Mouse (Mus musculus) liver, adult 2 months (tissue): ENCODE data around the gene Scn1b. TPM values are rescaled to one million over a fixed set of nuclear protein-coding genes. Genes with fewer than 3 reads are reported as not detected.

Experiments
- DNase-seq: peaks from one replicate; pipeline ENCODE4 v3.0.0-alpha.2; 2011; ENCODE audit warnings: low read depth, low spot score; ENCODE audit errors: extremely low read depth
- H3K27ac ChIP-seq: fragments of 200-500 bp; replicated peaks from 2 replicates; pipeline ENCODE4 v1.5.1; 2012; ENCODE audit warnings: low read depth, mild to moderate bottlenecking, control low read depth, inconsistent platforms, low read length; ENCODE audit not compliant: insufficient read depth
- H3K27me3 ChIP-seq: fragments of 200-500 bp; 2 replicates; pipeline ENCODE4 v1.6.1; 2012; ENCODE audit warnings: mild to moderate bottlenecking, moderate library complexity, low read length, inconsistent platforms; ENCODE audit not compliant: control insufficient read depth, insufficient read depth
- H3K36me3 ChIP-seq: fragments of 200-500 bp; 2 replicates; pipeline ENCODE4 v1.6.1; 2012; ENCODE audit warnings: low read length, inconsistent platforms; ENCODE audit not compliant: control insufficient read depth, insufficient read depth
- H3K4me1 ChIP-seq: fragments of 200-500 bp; 2 replicates; pipeline ENCODE4 v1.6.1; 2011; ENCODE audit warnings: low read length; ENCODE audit not compliant: control insufficient read depth, insufficient read depth
- H3K4me3 ChIP-seq: fragments of 200-500 bp; 2 replicates; pipeline ENCODE4 v1.5.1; 2011; ENCODE audit warnings: low read depth, mild to moderate bottlenecking, control low read depth, low read length, moderate library complexity; ENCODE audit not compliant: insufficient read depth
- H3K79me2 ChIP-seq: fragments of 200-500 bp; 2 replicates; pipeline ENCODE4 v1.6.1; 2012; ENCODE audit warnings: inconsistent platforms, mild to moderate bottlenecking, low read length, moderate library complexity; ENCODE audit not compliant: control insufficient read depth, insufficient read depth
- H3K9ac ChIP-seq: fragments of 200-500 bp; 2 replicates; pipeline ENCODE4 v1.6.1; 2012; ENCODE audit warnings: low read depth, mild to moderate bottlenecking, control low read depth, inconsistent platforms, low read length
- CTCF ChIP-seq: fragments of 200-500 bp; IDR thresholded peaks from 2 replicates; pipeline ENCODE4 v1.5.1; 2011; ENCODE audit warnings: low read depth, low read length, control low read depth
- POLR2A ChIP-seq: fragments of 200-500 bp; IDR thresholded peaks from 2 replicates; pipeline ENCODE4 v1.6.1; 2011; ENCODE audit warnings: low read length, control low read depth; ENCODE audit not compliant: insufficient read depth; ENCODE audit errors: extremely low read depth
- WGBS: fragments of 180-500 bp; shearing (Covaris S2); methylation state at CpG from one replicate; pipeline ENCODE4 v1.1.7; 2018; 5-methylcytosine and 5-hydroxymethylcytosine counted together
- polyA plus RNA-seq: library from polyadenylated mRNA; depleted of rRNA; stranded (reverse); fragments of >200 nt; gene quantifications from 2 replicates; pipeline ENCODE4 v1.2.3, GENCODE M21; 2012
- total RNA-seq: library from RNA; depleted of rRNA; stranded (reverse); fragments of >200 nt; gene quantifications from 2 replicates; pipeline ENCODE4 v1.2.3, GENCODE M21; 2014

Gene Scn1b
- total and polyA plus RNA-seq, 2 experiments = 2.4 to 7.1 TPM

GRCm38 (mm10) chr7:31145596-31146160 is 18.9 kb upstream of the Scn1b start:
- WGBS = 21% methylated on average over 12 of the region's 12 CpGs
- TF ChIP-seq CTCF = no peak
- TF ChIP-seq POLR2A = no peak
- DNase-seq = peak; percentile 57
- Histone ChIP-seq H3K4me3 (no peak overlapping the region), H3K27ac (no peak overlapping the region), H3K9ac (no peak overlapping the region), H3K36me3 (peaks cover 10% of the 10 kb centered on the region; the same call in 1 of the 2 replicates), H3K4me1 (peaks cover 11% of the 10 kb centered on the region), H3K79me2 (peaks cover 15% of the 10 kb centered on the region; the same call in 1 of the 2 replicates), H3K27me3 (no peaks in the 10 kb centered on the region)

DNA sequence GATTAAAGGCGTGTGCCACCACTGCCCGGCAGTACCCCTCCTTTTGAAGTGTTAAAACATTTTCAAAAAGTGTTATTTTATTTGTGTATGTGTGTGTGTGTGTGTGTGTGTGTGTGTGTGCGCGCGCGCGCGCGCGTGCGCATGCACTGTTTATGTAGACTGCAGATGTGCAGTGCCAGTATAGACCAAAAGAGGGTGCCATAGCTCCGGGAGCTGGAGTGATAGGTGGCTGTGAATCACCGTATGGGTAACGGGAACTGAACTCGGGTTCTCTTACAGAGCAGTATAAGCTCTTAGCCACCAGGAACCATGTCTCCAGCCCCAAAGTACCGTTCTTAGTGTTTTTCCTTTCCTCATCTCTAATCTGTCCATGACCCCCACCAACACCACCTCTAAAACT is 18.1 kb upstream of the Scn1b start:
- WGBS = 96% methylated on average over 16 of the region's 16 CpGs

GRCm38 (mm10) chr7:31140941-31141340 is 14.1 kb upstream of the Scn1b start:
- Histone ChIP-seq H3K27ac (no peak overlapping the region), H3K9ac (no peak overlapping the region), H3K36me3 (peaks cover 27% of the 10 kb centered on the region), H3K4me1 (0 out of 2 replicates have a peak, but pooled peaks cover under 1% of the 10 kb centered on the region), H3K27me3 (no peaks in the 10 kb centered on the region), H3K4me3 (no peak overlapping the region), H3K79me2 (no peaks in the 10 kb centered on the region)
- WGBS = 89% methylated on average over 10 of the region's 10 CpGs
- TF ChIP-seq POLR2A (no peak), CTCF (no peak)
- no peak for DNase-seq

More for the DNA sequence above, 18.1 kb upstream of the Scn1b start:
- Histone ChIP-seq H3K36me3 (peaks cover 10% of the 10 kb centered on the region; the same call in 1 of the 2 replicates), H3K4me1 (peaks cover 8% of the 10 kb centered on the region), H3K79me2 (peaks cover 10% of the 10 kb centered on the region; the same call in 1 of the 2 replicates), H3K27me3 (no peaks in the 10 kb centered on the region), H3K4me3 (no peak overlapping the region), H3K9ac (no peak overlapping the region), H3K27ac (no peak overlapping the region)
- no peak for TF ChIP-seq POLR2A
- TF ChIP-seq CTCF = peak; percentile 19; the same call in 1 of the 2 replicates
- DNase-seq = no peak

- Histone ChIP-seq H3K27ac (no peak overlapping the region), H3K79me2 (no peaks in the 10 kb centered on the region), H3K27me3 (no peaks in the 10 kb centered on the region), H3K4me3 (no peak overlapping the region), H3K4me1 (no peaks in the 10 kb centered on the region), H3K36me3 (peaks cover 27% of the 10 kb centered on the region), H3K9ac (no peak overlapping the region)
- TF ChIP-seq CTCF (no peak), POLR2A (no peak)
- no peak for DNase-seq
- 82% methylated on average over 4 of the region's 4 CpGs for WGBS
These were observed 13.5 kb upstream of the Scn1b start for GRCm38 (mm10) chr7:31140302-31140701.

DNA sequence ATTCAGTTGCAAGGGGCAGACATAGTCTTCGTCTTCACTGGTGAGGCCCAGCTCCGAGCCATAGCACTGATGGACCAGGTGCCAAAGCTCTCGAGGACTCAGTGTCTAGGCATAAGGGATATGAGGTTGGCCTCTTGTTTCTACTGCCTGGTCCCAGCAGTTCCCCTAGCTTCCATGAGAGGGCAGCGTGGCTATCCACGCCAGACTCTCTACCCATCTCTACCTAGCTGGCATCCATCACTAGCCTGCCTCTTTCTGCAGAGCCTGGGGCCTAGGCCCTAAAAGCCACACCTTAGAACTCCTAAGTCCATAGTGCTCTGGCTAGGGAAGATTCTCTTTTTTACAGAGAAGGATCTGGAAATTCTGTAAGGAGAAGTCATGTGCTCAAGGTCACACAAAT is 13.0 kb upstream of the Scn1b start:
- H3K9ac ChIP-seq = no peak overlapping the region
- WGBS = 50% methylated on average over 5 of the region's 5 CpGs

GRCm38 (mm10) chr7:31135717-31136116 is 8.9 kb upstream of the Scn1b start:
- 96% methylated on average over 10 of the region's 10 CpGs for WGBS
- TF ChIP-seq POLR2A (no peak), CTCF (no peak)

More for the DNA sequence above, 13.0 kb upstream of the Scn1b start:
- no peaks in the 10 kb centered on the region for H3K27me3 ChIP-seq
- no peak overlapping the region for H3K27ac ChIP-seq
- no peak overlapping the region for H3K4me3 ChIP-seq
- DNase-seq = peak; percentile 33
- no peak for TF ChIP-seq POLR2A
- peak; percentile 96 for TF ChIP-seq CTCF
- peaks cover 27% of the 10 kb centered on the region for H3K36me3 ChIP-seq
- H3K4me1 ChIP-seq = no peaks in the 10 kb centered on the region
- no peaks in the 10 kb centered on the region for H3K79me2 ChIP-seq

More at GRCm38 (mm10) chr7:31135717-31136116, 8.9 kb upstream of the Scn1b start:
- Histone ChIP-seq H3K27me3 (no peaks in the 10 kb centered on the region), H3K9ac (no peak overlapping the region), H3K36me3 (peaks cover 31% of the 10 kb centered on the region), H3K27ac (no peak overlapping the region), H3K4me1 (no peaks in the 10 kb centered on the region), H3K4me3 (no peak overlapping the region), H3K79me2 (no peaks in the 10 kb centered on the region)
- no peak for DNase-seq
